Mouse (Mus musculus): ENCODE data around the gene Flt3. TPM values are rescaled to one million over a fixed set of nuclear protein-coding genes. Genes with fewer than 3 reads are reported as not detected.

The Flt3 gene
- polyA plus RNA-seq, 1 experiment from 2014 or later, result 0.02 TPM

DNA sequence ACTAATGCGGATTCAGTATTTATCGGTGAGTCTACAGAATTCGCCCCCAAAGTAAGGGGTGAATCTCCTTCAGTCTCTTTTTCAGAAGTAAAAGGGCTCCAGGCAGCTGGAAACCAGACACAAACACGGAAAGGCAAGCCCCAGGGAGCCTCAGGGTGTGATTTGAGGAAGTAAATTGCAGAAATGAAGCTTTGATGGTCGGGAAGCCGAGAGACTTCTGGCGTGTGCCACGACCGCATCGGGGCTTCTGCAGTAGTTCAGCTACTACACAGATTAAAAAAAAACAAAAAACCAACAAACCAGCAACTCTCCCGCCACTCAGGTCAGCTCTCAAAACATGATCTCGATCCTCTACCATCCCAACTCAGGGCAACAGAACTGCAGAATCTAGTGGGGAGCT, 37.2 kb downstream of the Flt3 start:
- Histone ChIP-seq H3K27me3 (ENCODE audit: low read depth, poor library complexity, severe bottlenecking) (no peaks in the 10 kb centered on the region), H3K9me3 (replicated peaks) (no peaks in the 10 kb centered on the region), H3K27ac (replicated peaks) (no peak overlapping the region), H3K4me1 (no peaks in the 10 kb centered on the region), H3K36me3 (no peaks in the 10 kb centered on the region), H3K4me3 (no peak overlapping the region)
- no peak for DNase-seq (ENCODE audit: low spot score)
- WGBS, result 84% methylated on average over 12 of the region's 12 CpGs

DNA sequence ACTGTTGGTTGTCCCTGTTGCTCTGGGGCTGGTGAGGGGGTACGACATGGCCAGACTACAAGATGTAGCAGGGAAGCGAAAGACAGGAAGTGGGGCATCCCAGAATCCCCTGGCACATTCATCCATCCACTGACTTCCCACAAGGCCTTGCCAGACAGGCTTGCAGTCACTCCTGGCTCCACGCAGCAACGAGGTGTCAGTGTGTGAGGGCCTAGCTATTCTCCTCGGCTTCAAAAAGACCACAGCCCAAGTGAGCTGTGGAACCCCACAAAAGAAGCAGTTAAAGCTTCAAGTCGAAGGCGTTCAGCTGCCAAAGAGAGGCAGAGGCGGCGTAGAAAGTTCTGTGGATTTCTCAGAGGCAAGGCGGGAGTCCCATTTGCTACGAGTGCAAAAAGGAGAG, 41.8 kb downstream of the Flt3 start:
- Histone ChIP-seq H3K9me3 (replicated peaks) (no peaks in the 10 kb centered on the region), H3K27ac (replicated peaks) (no peak overlapping the region), H3K4me1 (no peaks in the 10 kb centered on the region), H3K36me3 (no peaks in the 10 kb centered on the region), H3K27me3 (ENCODE audit: low read depth, poor library complexity, severe bottlenecking) (no peaks in the 10 kb centered on the region), H3K4me3 (no peak overlapping the region)
- no peak for DNase-seq (ENCODE audit: low spot score)
- 90% methylated on average over 11 of the region's 11 CpGs for WGBS

DNA sequence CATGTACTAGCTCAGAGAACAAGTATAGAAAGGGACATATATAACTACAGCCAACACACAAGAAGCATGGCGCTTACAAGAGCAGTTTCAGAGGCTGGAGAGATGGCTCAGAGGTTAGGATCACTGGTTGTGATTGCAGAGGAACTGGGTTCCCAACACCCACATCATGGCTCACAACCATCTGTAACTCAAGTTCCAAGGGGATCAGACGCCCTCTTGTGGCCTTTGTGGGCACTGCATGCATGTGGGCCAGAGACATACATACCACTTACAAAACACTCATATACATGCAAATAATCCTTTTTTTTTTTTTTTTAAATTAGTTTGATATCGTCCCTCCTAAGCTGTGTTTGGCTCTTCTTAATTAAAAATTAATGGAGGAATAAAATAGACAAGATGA, 42.8 kb downstream of the Flt3 start:
- 49% methylated on average over 3 of the region's 3 CpGs for WGBS
- DNase-seq (ENCODE audit: low spot score), result peak; percentile 25

DNA sequence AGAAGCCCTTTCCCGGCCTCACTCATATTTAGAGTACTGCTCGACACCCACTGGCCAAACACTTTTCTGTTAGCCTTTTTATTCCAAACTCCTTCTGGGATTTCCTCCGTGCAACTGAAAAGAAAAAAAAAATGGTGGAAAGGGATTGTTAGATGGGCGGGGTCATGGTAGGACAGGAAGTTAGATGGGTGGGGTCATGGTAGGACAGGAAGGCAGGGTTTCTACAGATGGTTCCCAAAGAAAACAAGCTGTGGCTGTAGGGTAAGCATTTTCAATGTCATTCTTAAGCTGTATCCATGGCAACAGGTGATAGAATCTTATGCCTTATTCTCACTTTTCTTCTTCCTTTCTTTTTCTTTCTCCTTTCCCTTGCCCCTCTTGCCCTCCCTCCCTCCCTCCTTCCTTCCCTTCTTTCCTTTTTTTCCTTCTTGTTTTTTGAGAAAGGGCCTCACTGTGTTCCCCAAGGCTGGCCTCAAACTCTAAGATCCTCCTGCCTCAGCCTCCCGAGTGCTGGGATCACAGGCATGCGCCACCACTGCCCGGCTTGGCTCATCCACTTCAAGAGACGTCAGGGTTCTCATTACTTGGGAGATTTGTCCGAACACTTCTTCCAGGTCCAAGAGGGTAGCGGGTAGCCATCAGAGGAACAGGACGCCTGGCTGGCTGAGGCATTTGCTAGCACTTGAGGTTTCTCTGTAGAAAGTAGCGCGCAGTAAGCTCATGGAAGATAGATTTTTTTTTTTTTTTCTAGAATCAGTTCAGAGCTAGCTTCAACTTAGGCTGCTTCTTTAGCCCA, 43.8 kb downstream of the Flt3 start:
- H3K27me3 ChIP-seq (ENCODE audit: low read depth, poor library complexity, severe bottlenecking), result no peaks in the 10 kb centered on the region
- H3K27ac ChIP-seq (replicated peaks), result no peak overlapping the region
- DNase-seq (ENCODE audit: low spot score), result no peak
- no peak overlapping the region for H3K4me3 ChIP-seq
- no peaks in the 10 kb centered on the region for H3K4me1 ChIP-seq
- H3K36me3 ChIP-seq, result no peaks in the 10 kb centered on the region
- no peaks in the 10 kb centered on the region for H3K9me3 ChIP-seq (replicated peaks)
- WGBS, result 93% methylated on average over 13 of the region's 13 CpGs

More for the DNA sequence above, 42.8 kb downstream of the Flt3 start:
- Histone ChIP-seq H3K36me3 (no peaks in the 10 kb centered on the region), H3K27me3 (ENCODE audit: low read depth, poor library complexity, severe bottlenecking) (no peaks in the 10 kb centered on the region), H3K27ac (replicated peaks) (no peak overlapping the region), H3K4me1 (no peaks in the 10 kb centered on the region), H3K4me3 (no peak overlapping the region), H3K9me3 (replicated peaks) (no peaks in the 10 kb centered on the region)

DNA sequence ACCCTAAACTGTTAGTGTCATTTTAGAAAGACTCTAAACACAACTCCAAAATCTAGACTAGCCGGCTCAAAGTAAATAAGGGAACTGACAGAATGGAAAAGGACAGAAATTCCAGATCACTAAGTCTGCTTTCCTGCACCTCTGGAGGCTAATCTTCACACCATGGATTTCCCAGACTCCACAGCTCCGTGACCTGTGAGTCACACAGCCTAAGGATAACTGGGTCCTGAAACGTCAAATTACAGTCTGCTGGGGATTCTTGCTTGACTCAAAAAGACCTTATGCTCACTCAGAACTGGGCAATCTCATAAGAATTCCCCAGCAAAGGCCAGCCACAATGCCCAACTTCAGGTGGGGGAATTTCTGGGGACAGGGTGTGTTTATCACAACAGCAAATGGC, 44.5 kb downstream of the Flt3 start:
- no peak overlapping the region for H3K27ac ChIP-seq (replicated peaks)
- H3K4me3 ChIP-seq, result no peak overlapping the region
- H3K4me1 ChIP-seq, result no peaks in the 10 kb centered on the region
- 82% methylated on average over 3 of the region's 3 CpGs for WGBS
- no peaks in the 10 kb centered on the region for H3K27me3 ChIP-seq (ENCODE audit: low read depth, poor library complexity, severe bottlenecking)
- H3K9me3 ChIP-seq (replicated peaks), result no peaks in the 10 kb centered on the region
- H3K36me3 ChIP-seq, result no peaks in the 10 kb centered on the region
- no peak for DNase-seq (ENCODE audit: low spot score)

DNA sequence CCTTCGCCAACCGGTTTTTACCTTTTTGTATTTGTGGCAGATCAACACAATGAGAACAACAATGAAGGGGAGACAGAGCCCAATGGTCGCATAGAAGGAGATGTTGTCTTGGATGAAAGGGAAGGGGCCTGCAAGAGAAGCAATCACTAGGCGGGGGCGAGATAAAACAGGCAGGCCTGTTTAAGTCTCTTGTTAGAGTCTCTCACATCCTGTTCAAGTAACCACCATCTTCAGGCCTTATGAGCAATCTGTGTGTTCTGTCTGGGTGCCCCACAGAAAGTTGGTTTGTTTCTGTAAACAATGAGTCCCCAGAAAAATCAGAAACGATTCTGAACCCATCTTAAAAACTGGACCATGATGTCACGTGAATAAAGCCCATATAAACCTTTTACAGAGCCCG, 45.3 kb downstream of the Flt3 start:
- Histone ChIP-seq H3K9me3 (replicated peaks) (no peaks in the 10 kb centered on the region), H3K27me3 (ENCODE audit: low read depth, poor library complexity, severe bottlenecking) (no peaks in the 10 kb centered on the region), H3K4me3 (no peak overlapping the region), H3K36me3 (no peaks in the 10 kb centered on the region), H3K27ac (replicated peaks) (no peak overlapping the region), H3K4me1 (no peaks in the 10 kb centered on the region)
- WGBS, result 76% methylated on average over 8 of the region's 8 CpGs
- no peak for DNase-seq (ENCODE audit: low spot score)

DNA sequence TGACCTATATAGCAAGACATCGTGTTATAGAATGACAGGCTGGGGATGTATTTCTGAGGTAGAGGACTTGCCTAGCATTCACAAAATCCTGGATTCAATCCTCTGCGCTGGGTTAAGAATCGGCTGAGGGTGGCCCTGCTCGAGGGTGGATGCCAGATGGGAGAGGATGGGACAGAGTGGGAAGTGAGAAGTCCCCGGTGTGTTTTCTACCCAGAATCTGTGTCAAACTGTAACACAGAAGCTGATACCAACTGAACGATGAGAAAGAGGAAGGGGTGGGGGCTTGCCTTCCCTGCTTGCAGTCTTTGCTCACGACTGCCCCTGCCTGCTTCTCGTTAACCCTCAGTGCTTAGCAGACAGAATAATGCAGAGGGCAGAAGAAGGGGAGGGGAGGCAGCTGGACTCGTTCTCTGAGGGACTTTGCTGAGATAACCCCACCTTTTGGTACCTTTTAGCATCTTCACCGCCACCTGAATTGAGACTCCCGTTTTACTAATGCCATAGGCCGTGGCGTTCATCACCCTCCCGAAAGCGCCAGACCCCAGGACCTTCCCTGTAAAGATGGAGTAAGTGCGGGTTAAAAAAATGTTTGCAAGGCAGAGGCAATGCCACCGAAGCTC, 46.0 kb downstream of the Flt3 start:
- Histone ChIP-seq H3K27me3 (ENCODE audit: low read depth, poor library complexity, severe bottlenecking) (no peaks in the 10 kb centered on the region), H3K36me3 (no peaks in the 10 kb centered on the region), H3K27ac (replicated peaks) (no peak overlapping the region), H3K9me3 (replicated peaks) (no peaks in the 10 kb centered on the region), H3K4me1 (no peaks in the 10 kb centered on the region), H3K4me3 (no peak overlapping the region)
- WGBS, result 70% methylated on average over 17 of the region's 17 CpGs
- no peak for DNase-seq (ENCODE audit: low spot score)

DNA sequence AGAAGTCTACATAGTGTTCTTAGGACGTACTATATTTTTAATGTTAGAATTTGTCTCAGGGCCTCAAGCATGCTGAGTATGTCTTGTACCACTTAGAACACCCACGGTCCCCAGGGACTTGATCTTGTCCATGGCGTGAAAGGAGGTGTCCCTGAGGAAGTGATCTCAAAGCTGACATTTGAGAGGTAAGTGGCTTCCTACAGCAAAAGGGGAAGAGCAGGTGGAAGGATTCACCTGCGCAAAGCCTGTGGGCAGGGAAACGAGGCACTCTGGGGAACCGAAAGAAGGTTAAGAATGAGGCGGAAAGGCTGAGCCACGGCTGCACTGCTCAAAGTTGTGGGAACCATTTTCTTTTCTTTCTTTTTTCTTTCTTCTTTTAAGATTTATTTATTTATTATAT, 48.4 kb downstream of the Flt3 start:
- Histone ChIP-seq H3K9me3 (replicated peaks) (no peaks in the 10 kb centered on the region), H3K36me3 (no peaks in the 10 kb centered on the region), H3K4me1 (no peaks in the 10 kb centered on the region), H3K4me3 (no peak overlapping the region), H3K27ac (replicated peaks) (no peak overlapping the region), H3K27me3 (ENCODE audit: low read depth, poor library complexity, severe bottlenecking) (no peaks in the 10 kb centered on the region)
- no peak for DNase-seq (ENCODE audit: low spot score)
- 87% methylated on average over 8 of the region's 8 CpGs for WGBS

DNA sequence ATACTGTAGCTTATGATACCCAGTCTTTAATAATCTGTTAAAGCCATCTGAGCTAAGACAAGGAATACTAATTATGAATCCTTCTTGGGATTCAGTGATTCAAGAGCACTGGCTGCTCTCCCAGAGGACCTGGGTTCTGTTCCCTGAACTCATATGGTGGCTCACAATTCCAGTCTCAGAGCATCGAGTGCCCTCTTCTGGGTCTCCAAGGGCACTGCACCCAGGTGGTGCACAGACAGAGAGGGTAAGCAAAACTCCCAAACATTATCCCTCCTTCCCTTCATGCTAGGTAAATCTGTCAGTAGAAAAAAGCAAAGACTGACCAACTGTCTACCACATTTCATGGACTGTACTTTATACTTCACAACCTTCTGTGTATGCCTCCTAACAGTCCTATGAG, 54.3 kb downstream of the Flt3 start:
- no peaks in the 10 kb centered on the region for H3K4me1 ChIP-seq
- no peaks in the 10 kb centered on the region for H3K27me3 ChIP-seq (ENCODE audit: low read depth, poor library complexity, severe bottlenecking)
- H3K36me3 ChIP-seq, result no peaks in the 10 kb centered on the region
- WGBS, result 73% methylated on average over 1 of the region's 1 CpGs
- H3K9me3 ChIP-seq (replicated peaks), result no peaks in the 10 kb centered on the region
- H3K4me3 ChIP-seq, result no peak overlapping the region
- no peak for DNase-seq (ENCODE audit: low spot score)
- H3K27ac ChIP-seq (replicated peaks), result no peak overlapping the region

DNA sequence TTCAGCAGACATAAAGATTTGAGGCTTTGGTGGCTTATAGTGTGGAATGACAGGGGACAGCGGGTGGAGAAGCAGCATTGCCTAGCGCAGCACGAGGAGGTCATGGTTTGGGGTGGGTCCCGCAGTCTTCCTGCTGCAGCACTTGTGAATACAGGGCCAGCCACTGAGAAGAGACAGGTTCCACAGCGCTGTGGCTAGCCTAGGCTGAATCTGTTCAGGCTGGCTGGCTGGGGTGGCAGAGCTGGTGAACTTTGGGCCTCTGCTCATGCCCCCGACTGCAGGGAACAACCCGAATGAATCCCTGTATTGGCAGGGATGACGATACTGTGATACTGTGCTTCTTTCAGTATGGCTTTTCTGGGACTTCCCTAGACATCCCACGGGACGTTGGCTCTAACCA, 56.4 kb downstream of the Flt3 start:
- no peaks in the 10 kb centered on the region for H3K36me3 ChIP-seq
- H3K4me1 ChIP-seq, result peaks cover under 1% of the 10 kb centered on the region; the same call in 1 of the 2 replicates
- no peak overlapping the region for H3K27ac ChIP-seq (replicated peaks)
- no peaks in the 10 kb centered on the region for H3K27me3 ChIP-seq (ENCODE audit: low read depth, poor library complexity, severe bottlenecking)
- H3K9me3 ChIP-seq (replicated peaks), result no peaks in the 10 kb centered on the region
- no peak overlapping the region for H3K4me3 ChIP-seq
- 86% methylated on average over 10 of the region's 10 CpGs for WGBS
- DNase-seq (ENCODE audit: low spot score), result no peak

DNA sequence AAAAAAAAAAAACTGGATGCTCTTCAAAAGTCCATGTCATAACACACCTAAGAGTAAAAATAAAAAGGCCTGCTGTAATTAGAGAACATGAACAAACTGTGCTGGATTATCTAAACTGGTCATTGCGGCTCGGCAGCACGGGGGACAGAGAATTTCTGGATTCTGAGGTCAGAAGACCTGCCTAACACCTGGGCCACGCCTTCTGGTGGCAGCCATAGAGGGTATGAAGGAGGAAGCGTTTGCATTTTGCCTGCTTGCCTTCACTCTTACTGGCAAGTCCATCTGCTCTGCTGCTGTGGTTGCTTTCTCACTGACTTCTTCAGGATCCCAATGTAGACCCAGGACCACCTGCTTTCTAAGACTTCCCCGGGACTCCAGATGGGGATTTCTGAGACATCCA, 57.4 kb downstream of the Flt3 start:
- WGBS, result 94% methylated on average over 6 of the region's 6 CpGs
- no peaks in the 10 kb centered on the region for H3K9me3 ChIP-seq (replicated peaks)
- H3K4me1 ChIP-seq, result peaks cover 4% of the 10 kb centered on the region; the same call in 1 of the 2 replicates
- no peak overlapping the region for H3K27ac ChIP-seq (replicated peaks)
- no peaks in the 10 kb centered on the region for H3K36me3 ChIP-seq
- H3K27me3 ChIP-seq (ENCODE audit: low read depth, poor library complexity, severe bottlenecking), result no peaks in the 10 kb centered on the region
- DNase-seq (ENCODE audit: low spot score), result no peak
- no peak overlapping the region for H3K4me3 ChIP-seq

DNA sequence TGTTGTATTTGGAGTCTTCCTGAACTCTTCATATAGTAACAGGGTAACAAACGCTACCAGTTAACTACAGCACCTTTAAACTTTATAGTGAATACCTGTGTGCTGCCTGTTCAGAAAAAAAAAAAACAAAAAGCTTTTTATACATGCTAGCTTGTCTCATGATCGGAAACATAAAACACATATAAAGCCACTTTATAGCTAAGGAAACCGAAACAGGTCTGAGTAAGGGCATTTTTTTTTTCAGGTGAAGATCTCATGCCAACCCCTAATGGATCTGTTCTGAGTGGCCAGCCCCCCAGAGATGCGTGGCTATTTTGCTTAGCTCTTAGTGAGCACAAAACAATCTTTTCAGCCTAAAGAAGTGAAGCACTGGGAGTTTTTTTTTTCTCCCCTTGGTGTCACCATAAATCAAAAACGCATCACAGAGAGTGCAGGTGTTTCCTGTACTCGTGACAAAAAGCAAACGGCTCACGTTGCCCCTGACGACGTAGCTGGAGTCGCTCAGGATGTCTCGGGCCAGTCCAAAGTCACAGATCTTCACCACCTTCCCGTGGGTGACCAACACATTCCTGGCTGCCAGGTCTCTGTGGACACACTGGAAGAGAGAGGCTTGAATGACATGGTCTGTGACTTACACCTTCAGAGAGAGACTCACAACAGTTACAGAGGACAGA, 59.4 kb downstream of the Flt3 start:
- Histone ChIP-seq H3K9me3 (replicated peaks) (no peaks in the 10 kb centered on the region), H3K27me3 (ENCODE audit: low read depth, poor library complexity, severe bottlenecking) (no peaks in the 10 kb centered on the region), H3K36me3 (no peaks in the 10 kb centered on the region), H3K4me3 (no peak overlapping the region), H3K27ac (replicated peaks) (no peak overlapping the region), H3K4me1 (peaks cover 4% of the 10 kb centered on the region; the same call in 1 of the 2 replicates)
- 85% methylated on average over 13 of the region's 13 CpGs for WGBS
- no peak for DNase-seq (ENCODE audit: low spot score)

DNA sequence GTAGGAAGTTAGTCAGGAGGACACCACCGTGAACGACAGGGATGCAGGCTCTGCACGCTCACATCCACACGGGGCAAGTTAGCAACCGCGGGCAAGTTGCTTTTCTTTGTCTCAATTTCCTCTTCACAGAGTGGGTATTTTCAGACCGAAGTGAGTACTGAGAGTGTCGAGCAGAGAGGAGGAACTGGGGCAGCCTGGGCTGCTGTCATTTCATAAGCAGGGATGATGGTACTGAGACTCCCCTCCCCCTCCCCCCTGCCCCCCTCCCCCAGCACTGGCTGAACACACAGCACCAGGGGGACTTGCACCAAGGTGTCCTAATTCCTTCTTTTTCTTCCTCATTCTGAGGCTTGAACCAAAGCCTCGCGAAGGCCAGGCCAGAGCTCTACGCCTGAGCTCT, 60.7 kb downstream of the Flt3 start:
- Histone ChIP-seq H3K27ac (replicated peaks) (no peak overlapping the region), H3K4me1 (peaks cover 4% of the 10 kb centered on the region; the same call in 1 of the 2 replicates), H3K9me3 (replicated peaks) (no peaks in the 10 kb centered on the region), H3K36me3 (no peaks in the 10 kb centered on the region), H3K27me3 (ENCODE audit: low read depth, poor library complexity, severe bottlenecking) (no peaks in the 10 kb centered on the region), H3K4me3 (no peak overlapping the region)
- no peak for DNase-seq (ENCODE audit: low spot score)
- 85% methylated on average over 11 of the region's 11 CpGs for WGBS

Measured in midbrain, embryonic 10.5 days (tissue).